Mouse (Mus musculus): Measurements from ENCODE around the gene Tmem63a.

- TF ChIP-seq CTCF (IDR thresholded peaks at IDR 0.05; ENCODE audit: low read depth, low read length) (no peak), POLR2A (IDR thresholded peaks at IDR 0.05; ENCODE audit: borderline replicate concordance, low read depth, low read length) (no peak)
Observed at GRCm38 (mm10) chr1:180913797-180914196, 28.3 kb upstream of the Tmem63a start.

Data from bone marrow macrophage, adult 2 months (primary cell).